In the genomic region with DNA sequence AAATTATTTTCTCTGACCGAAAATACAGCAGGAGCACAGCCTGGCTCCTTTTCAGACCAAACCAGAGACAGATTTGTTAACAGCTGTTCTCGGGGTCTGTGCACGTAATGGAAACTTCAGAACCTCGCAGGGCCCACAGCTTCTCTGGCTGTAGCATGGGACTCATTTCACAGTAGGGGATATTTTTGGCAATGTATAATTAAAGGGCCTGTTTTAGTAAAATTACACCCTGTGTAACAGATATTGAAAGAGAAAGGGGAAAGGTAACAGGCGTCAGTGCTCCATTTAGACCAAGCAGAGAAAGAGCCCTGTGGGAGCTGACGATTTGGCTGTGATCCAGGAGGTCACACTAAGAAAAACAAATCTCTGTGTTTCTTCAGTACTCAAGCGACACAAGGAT, we compare ENCODE assay signal across 9 mouse cellular contexts.
DNase-seq lines count a peak whose midpoint lies in the region; ATAC-seq lines count a peak whose summit lies in the region.
"Had no signal": no experiment of that assay in that cellular context is flagged by ENCODE, and none has a peak within 500 bp of the region (broad histone marks: within the 10 kb centered on the region; RNA-seq: fewer than 3 reads in every experiment).

No protein-coding gene starts in this region.

- WGBS in neural tube, embryonic 11.5 days = 38% methylated on average over 7 of the region's 7 CpGs
- 13% methylated on average over 7 of the region's 7 CpGs for WGBS in hindbrain, embryonic 16.5 days
- WGBS in midbrain, embryonic 11.5 days = 44% methylated on average over 7 of the region's 7 CpGs
- WGBS in liver, embryonic 11.5 days = 61% methylated on average over 7 of the region's 7 CpGs

- peak; percentile 74 for ATAC-seq in neural tube, embryonic 11.5 days (ENCODE audit: insufficient read depth, low FRiP score, low TSS enrichment)
- ATAC-seq in hindbrain, embryonic 16.5 days = peak; percentile 94
- ATAC-seq in midbrain, embryonic 11.5 days (ENCODE audit: low FRiP score) = peak; percentile 85
- no peak for ATAC-seq in liver, embryonic 11.5 days (replicated peaks; ENCODE audit: low FRiP score)

- DNase-seq in adrenal gland, postnatal 10 days = peak; percentile 59
- no peak for DNase-seq in adrenal gland, adult 18-20 months (ENCODE audit: low spot score in 2 of 2)
- DNase-seq in neural tube, embryonic 11.5 days (ENCODE audit: low spot score) = peak; percentile 27
- DNase-seq in neural tube, embryonic 10.5 days (ENCODE audit: extremely low spot score, low spot score) = no peak
- DNase-seq in midbrain, embryonic 11.5 days (ENCODE audit: low spot score, missing footprints) = peak; percentile 86
- DNase-seq in liver, embryonic 11.5 days (ENCODE audit: low spot score) = no peak
- no peak for DNase-seq in c-Kit-positive CD71-positive TER-119-positive erythroid progenitor cells, embryonic 14.5 days (ENCODE audit: low spot score)

- no peaks in the 10 kb centered on the region for H3K9me3 ChIP-seq in neural tube, embryonic 11.5 days (ENCODE audit: control insufficient read depth, low read length)
- no peaks in the 10 kb centered on the region for H3K9me3 ChIP-seq in hindbrain, embryonic 16.5 days (ENCODE audit: control insufficient read depth, low read length)
- H3K9me3 ChIP-seq in midbrain, embryonic 11.5 days (ENCODE audit: control insufficient read depth, low read length) = no peaks in the 10 kb centered on the region
- H3K9me3 ChIP-seq in liver, embryonic 11.5 days (ENCODE audit: control insufficient read depth, low read length) = no peaks in the 10 kb centered on the region
- H3K9me3 ChIP-seq: lung, embryonic 15.5 days had no signal

- H3K27me3 ChIP-seq in neural tube, embryonic 11.5 days (ENCODE audit: control insufficient read depth, insufficient read depth, low read length) = no peaks in the 10 kb centered on the region
- H3K27me3 ChIP-seq in hindbrain, embryonic 16.5 days (replicated peaks; ENCODE audit: control insufficient read depth, insufficient read depth, low read length) = no peaks in the 10 kb centered on the region
- no peaks in the 10 kb centered on the region for H3K27me3 ChIP-seq in midbrain, embryonic 11.5 days (ENCODE audit: control insufficient read depth, insufficient read depth, low read length)
- H3K27me3 ChIP-seq in liver, embryonic 11.5 days (replicated peaks; ENCODE audit: control insufficient read depth, insufficient read depth, low read length) = no peaks in the 10 kb centered on the region
- H3K27me3 ChIP-seq: lung, embryonic 15.5 days had no signal

- no peaks in the 10 kb centered on the region for H3K4me1 ChIP-seq in neural tube, embryonic 11.5 days (ENCODE audit: control insufficient read depth, insufficient read depth, low read length)
- H3K4me1 ChIP-seq in hindbrain, embryonic 16.5 days (ENCODE audit: control insufficient read depth, insufficient read depth, low read depth, low read length) = no peaks in the 10 kb centered on the region
- H3K4me1 ChIP-seq in midbrain, embryonic 11.5 days (ENCODE audit: control insufficient read depth, insufficient read depth, low read length) = no peaks in the 10 kb centered on the region
- H3K4me1 ChIP-seq in liver, embryonic 11.5 days (replicated peaks; ENCODE audit: control insufficient read depth, insufficient read depth, low read length) = no peaks in the 10 kb centered on the region
- H3K4me1 ChIP-seq: lung, embryonic 15.5 days had no signal

- H3K4me2 ChIP-seq in neural tube, embryonic 11.5 days (ENCODE audit: low read depth) = no peak overlapping the region
- peak overlapping the region; percentile 40 for H3K4me2 ChIP-seq in hindbrain, embryonic 16.5 days (ENCODE audit: low read length)
- no peak overlapping the region; the same call in 1 of the 2 replicates for H3K4me2 ChIP-seq in midbrain, embryonic 11.5 days
- no peak overlapping the region for H3K4me2 ChIP-seq in liver, embryonic 11.5 days
- H3K4me2 ChIP-seq: lung, embryonic 15.5 days had no signal

- no peak overlapping the region for H3K27ac ChIP-seq in neural tube, embryonic 11.5 days (ENCODE audit: low read depth, low read length)
- no peak overlapping the region for H3K27ac ChIP-seq in hindbrain, embryonic 16.5 days (ENCODE audit: low read depth, low read length)
- peak overlapping the region; percentile 14; the same call in 1 of the 2 replicates for H3K27ac ChIP-seq in midbrain, embryonic 11.5 days (ENCODE audit: low read depth, low read length)
- no peak overlapping the region for H3K27ac ChIP-seq in liver, embryonic 11.5 days (ENCODE audit: low read depth, low read length)
- H3K27ac ChIP-seq: lung, embryonic 15.5 days had no signal

- H3K36me3 ChIP-seq in neural tube, embryonic 11.5 days (ENCODE audit: control insufficient read depth, insufficient read depth, low read length) = no peaks in the 10 kb centered on the region
- H3K36me3 ChIP-seq in hindbrain, embryonic 16.5 days (ENCODE audit: control insufficient read depth, insufficient read depth, low read length) = no peaks in the 10 kb centered on the region
- H3K36me3 ChIP-seq in midbrain, embryonic 11.5 days (ENCODE audit: control insufficient read depth, insufficient read depth, low read length) = no peaks in the 10 kb centered on the region
- no peaks in the 10 kb centered on the region for H3K36me3 ChIP-seq in liver, embryonic 11.5 days (ENCODE audit: control insufficient read depth, insufficient read depth, low read length)
- H3K36me3 ChIP-seq: lung, embryonic 15.5 days had no signal

- H3K9ac ChIP-seq in neural tube, embryonic 11.5 days (ENCODE audit: low read length) = no peak overlapping the region
- no peak overlapping the region for H3K9ac ChIP-seq in hindbrain, embryonic 16.5 days (ENCODE audit: low read depth, low read length)
- no peak overlapping the region for H3K9ac ChIP-seq in midbrain, embryonic 11.5 days (ENCODE audit: low read length)
- no peak overlapping the region for H3K9ac ChIP-seq in liver, embryonic 11.5 days (ENCODE audit: low read depth, low read length)
- H3K9ac ChIP-seq: lung, embryonic 15.5 days had no signal

- no peak overlapping the region for H3K4me3 ChIP-seq in neural tube, embryonic 11.5 days (ENCODE audit: low read depth, low read length)
- H3K4me3 ChIP-seq in hindbrain, embryonic 16.5 days (ENCODE audit: low read length) = no peak overlapping the region
- no peak overlapping the region for H3K4me3 ChIP-seq in midbrain, embryonic 11.5 days (ENCODE audit: low read depth, low read length)
- no peak overlapping the region for H3K4me3 ChIP-seq in liver, embryonic 11.5 days (ENCODE audit: low read depth, low read length)
- H3K4me3 ChIP-seq: lung, embryonic 15.5 days had no signal

Comparison
In these comparisons a context has a peak if more than half of its experiments do, and no peak if none do; other contexts are left out.
1. DNase-seq: peak in adrenal gland, postnatal 10 days (single experiment), neural tube, embryonic 11.5 days (single experiment) and midbrain, embryonic 11.5 days (single experiment); none in adrenal gland, adult 18-20 months (0 of 2), neural tube, embryonic 10.5 days (single experiment), liver, embryonic 11.5 days (single experiment) and c-Kit-positive CD71-positive TER-119-positive erythroid progenitor cells, embryonic 14.5 days (single experiment).